Mouse (Mus musculus) brain, embryonic 14.5 days (tissue): ENCODE measurements around the gene Igf1r.

Experiments used
- CTCF ChIP-seq: fragments of 200-500 bp; IDR thresholded peaks from 2 replicates; pipeline ENCODE4 v1.5.1; 2012; ENCODE audit warnings: inconsistent platforms, mild to moderate bottlenecking, moderate library complexity, borderline replicate concordance; ENCODE audit not compliant: insufficient read depth, insufficient read length; ENCODE audit errors: extremely low read depth
- POLR2A ChIP-seq: fragments of 200-500 bp; IDR thresholded peaks from 2 replicates; pipeline ENCODE4 v1.6.1; 2012; ENCODE audit warnings: mild to moderate bottlenecking, inconsistent platforms, borderline replicate concordance; ENCODE audit not compliant: poor library complexity, insufficient read depth, insufficient read length, severe bottlenecking; ENCODE audit errors: extremely low read depth

GRCm38 (mm10) chr7:68117981-68118380, 165.4 kb downstream of the Igf1r start:
- no peak for TF ChIP-seq POLR2A
- no peak for TF ChIP-seq CTCF
